Mouse (Mus musculus) left cerebral cortex, adult 2 months (tissue): Measurements from ENCODE around the gene Enah. TPM values are rescaled to one million over a fixed set of nuclear protein-coding genes. Genes with fewer than 3 reads are reported as not detected.

ENCODE experiments used
- DNase-seq, 2 experiments: peaks; one replicate each; pipeline ENCODE4 v3.0.0; 2021 to 2022; ENCODE audit warnings: low spot score in 2 of 2, mixed read lengths in 1 of 2; ENCODE audit errors: extremely low spot score in 1 of 2
- H3K27ac ChIP-seq: fragments of 200-600 bp; 2 replicates; pipeline ENCODE4 v1.8.1; 2022
- H3K4me3 ChIP-seq: fragments of 200-600 bp; 2 replicates; pipeline ENCODE4 v1.8.1; 2022
- CTCF ChIP-seq: fragments of 200-600 bp; IDR thresholded peaks from 2 replicates; pipeline ENCODE4 v1.8.1; 2022; ENCODE audit warnings: antibody characterized with exemption, mild to moderate bottlenecking, moderate library complexity
- intact Hi-C: fragments of 180-260 bp; cut with DNase I; formaldehyde crosslinking; loops from one replicate; pipeline ENCODE4 v1.15.1; 2025
- total RNA-seq, 2 experiments: library from RNA; stranded (reverse); gene quantifications; 2 replicates each; pipeline ENCODE4 v1.2.3; 2021

The Enah gene
- total RNA-seq, 2 experiments from 2014 or later = 161 to 168 TPM

- no peak for TF ChIP-seq CTCF
- Histone ChIP-seq H3K4me3 (no peak overlapping the region), H3K27ac (no peak overlapping the region)
- intact Hi-C loops = no loop called here
- DNase-seq = no peak
Observed at GRCm38 (mm10) chr1:181987226-181987625, 32.6 kb downstream of the Enah start.

GRCm38 (mm10) chr1:181985880-181986279 is 33.9 kb downstream of the Enah start:
- DNase-seq = no peak
- Histone ChIP-seq H3K27ac (no peak overlapping the region), H3K4me3 (no peak overlapping the region)
- TF ChIP-seq CTCF = no peak
- intact Hi-C loops = no loop called here

- Histone ChIP-seq H3K4me3 (no peak overlapping the region), H3K27ac (no peak overlapping the region)
- no peak for TF ChIP-seq CTCF
- intact Hi-C loops = no loop called here
- DNase-seq = no peak
Observed at GRCm38 (mm10) chr1:181984811-181985210, 35.0 kb downstream of the Enah start.

- DNase-seq = no peak
- H3K4me3 ChIP-seq = no peak overlapping the region
- H3K27ac ChIP-seq = no peak overlapping the region
- intact Hi-C loops = no loop called here
- no peak for TF ChIP-seq CTCF
Observed at GRCm38 (mm10) chr1:181980017-181980719, 39.6 kb downstream of the Enah start.

- no peak for TF ChIP-seq CTCF
Observed at GRCm38 (mm10) chr1:181975510-181975909, 44.3 kb downstream of the Enah start.

GRCm38 (mm10) chr1:181974897-181975296 is 44.9 kb downstream of the Enah start:
- no peak for DNase-seq
- H3K27ac ChIP-seq = no peak overlapping the region
- TF ChIP-seq CTCF = no peak
- H3K4me3 ChIP-seq = no peak overlapping the region
- intact Hi-C loops = loop anchor here (5.0 kb wide), 1 partner anchor 48 kb away; no protein-coding TSS in a partner anchor

More at GRCm38 (mm10) chr1:181975510-181975909, 44.3 kb downstream of the Enah start:
- no peak for DNase-seq
- H3K4me3 ChIP-seq = no peak overlapping the region
- no peak overlapping the region for H3K27ac ChIP-seq
- intact Hi-C loops = loop anchor here (5.0 kb wide), 1 partner anchor 48 kb away; no protein-coding TSS in a partner anchor

- H3K4me3 ChIP-seq = no peak overlapping the region
- no peak for DNase-seq
- no peak for TF ChIP-seq CTCF
- intact Hi-C loops = no loop called here
- H3K27ac ChIP-seq = no peak overlapping the region
Observed at GRCm38 (mm10) chr1:181965277-181965676, 54.5 kb downstream of the Enah start.

GRCm38 (mm10) chr1:181963827-181964226 is 56.0 kb downstream of the Enah start:
- no peak for TF ChIP-seq CTCF
- DNase-seq = no peak
- Histone ChIP-seq H3K4me3 (no peak overlapping the region), H3K27ac (no peak overlapping the region)
- intact Hi-C loops = no loop called here

GRCm38 (mm10) chr1:181963351-181963750 is 56.4 kb downstream of the Enah start:
- Histone ChIP-seq H3K4me3 (no peak overlapping the region), H3K27ac (no peak overlapping the region)
- no peak for DNase-seq
- no peak for TF ChIP-seq CTCF
- intact Hi-C loops = no loop called here

GRCm38 (mm10) chr1:181960383-181960782 is 59.4 kb downstream of the Enah start:
- no peak overlapping the region for H3K4me3 ChIP-seq
- intact Hi-C loops = no loop called here
- no peak overlapping the region for H3K27ac ChIP-seq
- DNase-seq = no peak
- no peak for TF ChIP-seq CTCF

GRCm38 (mm10) chr1:181958392-181958791 is 61.4 kb downstream of the Enah start:
- no peak for TF ChIP-seq CTCF
- intact Hi-C loops = no loop called here
- DNase-seq = no peak
- Histone ChIP-seq H3K27ac (no peak overlapping the region), H3K4me3 (no peak overlapping the region)

GRCm38 (mm10) chr1:181957736-181958135 is 62.1 kb downstream of the Enah start:
- intact Hi-C loops = no loop called here
- TF ChIP-seq CTCF = no peak
- no peak overlapping the region for H3K4me3 ChIP-seq
- H3K27ac ChIP-seq = no peak overlapping the region
- DNase-seq = no peak

- intact Hi-C loops = no loop called here
- TF ChIP-seq CTCF = no peak
- H3K4me3 ChIP-seq = no peak overlapping the region
Observed at GRCm38 (mm10) chr1:181953547-181953946, 66.2 kb downstream of the Enah start.

More at GRCm38 (mm10) chr1:181953547-181953946, 66.2 kb downstream of the Enah start:
- no peak overlapping the region for H3K27ac ChIP-seq
- no peak for DNase-seq
